Comparison of ENCODE assay signal across 9 mouse cellular contexts in genomic region chr11:119670690-119671666, GRCm38 (mm10).
DNase-seq lines count a peak whose midpoint lies in the region; ATAC-seq lines count a peak whose summit lies in the region.
"Had no signal": no experiment of that assay in that cellular context is flagged by ENCODE, and none has a peak within 500 bp of the region (broad histone marks: within the 10 kb centered on the region; RNA-seq: fewer than 3 reads in every experiment).

No protein-coding gene starts in this region.

- intact Hi-C loops in left cerebral cortex, postnatal 4 days (cut with DNase I): no loop called here

- peak; percentile 18 to 43 for DNase-seq in lung, postnatal 4 days
- no peak for DNase-seq in lung, postnatal 10 days
- DNase-seq in c-Kit-negative CD71-positive TER-119-positive erythroid progenitor cells, embryonic 14.5 days (ENCODE audit: low read depth, low spot score): peak; percentile 46
- DNase-seq in thymus, postnatal 10 days (ENCODE audit: low spot score in 2 of 2): peak; percentile 42 to 52
- DNase-seq in urinary bladder, postnatal 4 days (ENCODE audit: low spot score in 2 of 2): no peak
- no peak for DNase-seq in left cerebral cortex, postnatal 4 days
- DNase-seq in heart, adult 18-20 months: no peak
- DNase-seq: kidney, adult 18-20 months had no signal

- H3K36me3 ChIP-seq in liver, embryonic 16.5 days (ENCODE audit: control insufficient read depth, insufficient read depth): no peaks in the 10 kb centered on the region; the same call in 1 of the 2 replicates

- peak overlapping the region; percentile 63 for H3K4me2 ChIP-seq in liver, embryonic 16.5 days (ENCODE audit: low read depth, low read length)

- H3K9ac ChIP-seq in liver, embryonic 16.5 days (ENCODE audit: low read depth, low read length): peak overlapping the region; percentile 57

- H3K27ac ChIP-seq in liver, embryonic 16.5 days (ENCODE audit: low read length): peak overlapping the region; percentile 84

- peaks cover 45% of the 10 kb centered on the region for H3K4me1 ChIP-seq in liver, embryonic 16.5 days (ENCODE audit: control insufficient read depth, low read depth, low read length)

- H3K9me3 ChIP-seq in liver, embryonic 16.5 days (replicated peaks; ENCODE audit: control insufficient read depth, low read length): no peaks in the 10 kb centered on the region

- peak overlapping the region; percentile 56 for H3K4me3 ChIP-seq in liver, embryonic 16.5 days (ENCODE audit: low read depth, low read length)

- 19% methylated on average over 11 of the region's 11 CpGs for WGBS in liver, embryonic 16.5 days (ENCODE audit: insufficient replicate concordance)

- ATAC-seq in liver, embryonic 16.5 days (ENCODE audit: low read depth): peak; percentile 87

- H3K27me3 ChIP-seq in liver, embryonic 16.5 days (ENCODE audit: control insufficient read depth, insufficient read depth, low read depth, low read length): no peaks in the 10 kb centered on the region

Comparison
In these comparisons a context has a peak if more than half of its experiments do, and no peak if none do; other contexts are left out.
1. DNase-seq: peak in lung, postnatal 4 days (2 of 2), c-Kit-negative CD71-positive TER-119-positive erythroid progenitor cells, embryonic 14.5 days (single experiment) and thymus, postnatal 10 days (2 of 2); none in lung, postnatal 10 days (single experiment), urinary bladder, postnatal 4 days (0 of 2), left cerebral cortex, postnatal 4 days (single experiment) and heart, adult 18-20 months (0 of 2).